Mouse (Mus musculus): ENCODE measurements around the gene Phgdh. TPM values are rescaled to one million over a fixed set of nuclear protein-coding genes. Genes with fewer than 3 reads are reported as not detected.
"Not testable (repeated sequence)": the region's sequence is repeated elsewhere in the genome, so short reads cannot be mapped to it uniquely, and the experiment has no call there.

Phgdh gene
- 1 to 10 TPM; 2.2 to 3.1 TPM for total RNA-seq (2021)

- peak; percentile 26 for DNase-seq (ENCODE audit: low spot score)
- intact Hi-C loops (cut with DNase I) = not testable (repeated sequence)
These were observed at the start of gene Phgdh for GRCm38 (mm10) chr3:98339706-98340109. Gene Phgdh, minus strand, starts transcription at chr3:98339990.

- DNase-seq (ENCODE audit: low spot score) = no peak
- intact Hi-C loops (cut with DNase I) = no loop called here
These were observed 49.5 kb upstream of the Phgdh start for GRCm38 (mm10) chr3:98389305-98389704.

GRCm38 (mm10) chr3:98387756-98388155 is 48.0 kb upstream of the Phgdh start:
- intact Hi-C loops (cut with DNase I) = no loop called here
- DNase-seq (ENCODE audit: low spot score) = no peak

- intact Hi-C loops (cut with DNase I) = no loop called here
- DNase-seq (ENCODE audit: low spot score) = no peak
These were observed 47.3 kb upstream of the Phgdh start for GRCm38 (mm10) chr3:98387086-98387485.

GRCm38 (mm10) chr3:98383024-98383790 is 43.4 kb upstream of the Phgdh start:
- no peak for DNase-seq (ENCODE audit: low spot score)
- intact Hi-C loops (cut with DNase I) = loop anchor here (5.0 kb wide), 1 partner anchor 34 kb away; no protein-coding TSS in a partner anchor

- peak; percentile 60 for DNase-seq (ENCODE audit: low spot score)
- intact Hi-C loops (cut with DNase I) = loop anchor here (5.0 kb wide), 1 partner anchor 35 kb away; no protein-coding TSS in a partner anchor
These were observed 42.6 kb upstream of the Phgdh start, which contains the start of gene Zfp697 for GRCm38 (mm10) chr3:98382246-98382939. Gene Zfp697, plus strand, starts transcription at chr3:98382461.

GRCm38 (mm10) chr3:98381677-98382245 is 42.0 kb upstream of the Phgdh start:
- no peak for DNase-seq (ENCODE audit: low spot score)
- intact Hi-C loops (cut with DNase I) = loop anchor here (5.0 kb wide), 1 partner anchor 36 kb away; no protein-coding TSS in a partner anchor

- no peak for DNase-seq (ENCODE audit: low spot score)
- intact Hi-C loops (cut with DNase I) = no loop called here
These were observed 39.4 kb upstream of the Phgdh start for GRCm38 (mm10) chr3:98379236-98379635.

GRCm38 (mm10) chr3:98378267-98378666 is 38.5 kb upstream of the Phgdh start:
- no peak for DNase-seq (ENCODE audit: low spot score)
- intact Hi-C loops (cut with DNase I) = no loop called here

- intact Hi-C loops (cut with DNase I) = no loop called here
- DNase-seq (ENCODE audit: low spot score) = no peak
These were observed 35.2 kb upstream of the Phgdh start for GRCm38 (mm10) chr3:98374980-98375379.

- DNase-seq (ENCODE audit: low spot score) = peak; percentile 14
- intact Hi-C loops (cut with DNase I) = no loop called here
These were observed 34.4 kb upstream of the Phgdh start for GRCm38 (mm10) chr3:98374062-98374719.

GRCm38 (mm10) chr3:98368776-98369175 is 29.0 kb upstream of the Phgdh start:
- DNase-seq (ENCODE audit: low spot score) = no peak
- intact Hi-C loops (cut with DNase I) = no loop called here

- intact Hi-C loops (cut with DNase I) = no loop called here
- no peak for DNase-seq (ENCODE audit: low spot score)
These were observed 28.5 kb upstream of the Phgdh start for GRCm38 (mm10) chr3:98368283-98368682.

- no peak for DNase-seq (ENCODE audit: low spot score)
- intact Hi-C loops (cut with DNase I) = no loop called here
These were observed 27.0 kb upstream of the Phgdh start for GRCm38 (mm10) chr3:98366823-98367222.

GRCm38 (mm10) chr3:98366086-98366485 is 26.3 kb upstream of the Phgdh start:
- no peak for DNase-seq (ENCODE audit: low spot score)
- intact Hi-C loops (cut with DNase I) = no loop called here

- no peak for DNase-seq (ENCODE audit: low spot score)
- intact Hi-C loops (cut with DNase I) = loop anchor here (2.0 kb wide), 1 partner anchor 80 kb away; no protein-coding TSS in a partner anchor
These were observed 23.0 kb upstream of the Phgdh start for GRCm38 (mm10) chr3:98362753-98363152.

- intact Hi-C loops (cut with DNase I) = no loop called here
- no peak for DNase-seq (ENCODE audit: low spot score)
These were observed 17.0 kb upstream of the Phgdh start for GRCm38 (mm10) chr3:98356632-98357370.

- no peak for DNase-seq (ENCODE audit: low spot score)
- intact Hi-C loops (cut with DNase I) = no loop called here
These were observed 16.2 kb upstream of the Phgdh start for GRCm38 (mm10) chr3:98356026-98356365.

- intact Hi-C loops (cut with DNase I) = no loop called here
These were observed 15.7 kb upstream of the Phgdh start for GRCm38 (mm10) chr3:98355344-98356025.

More at GRCm38 (mm10) chr3:98355344-98356025, 15.7 kb upstream of the Phgdh start:
- no peak for DNase-seq (ENCODE audit: low spot score)
